Mouse (Mus musculus) embryonic stem cell, embryonic (primary cell): ENCODE results near the gene N4bp1.

Source experiments
- CTCF ChIA-PET, 4 experiments: fragments of 300-600 bp in 2 of 4; fragments of 350-600 bp in 2 of 4; sonication (Branson Sonifier 250); formaldehyde crosslinking; loops; one replicate each; lab custom pipeline; 2022; ENCODE audit warnings: inconsistent platforms in 2 of 4; lab: Charles Lee
- POLR2A ChIA-PET, 4 experiments: fragments of 300-600 bp in 2 of 4; fragments of 350-600 bp in 2 of 4; sonication (Branson Sonifier 250); formaldehyde crosslinking; loops; one replicate each; lab custom pipeline; 2022; ENCODE audit warnings: antibody characterized with exemption in 4 of 4, inconsistent platforms in 1 of 4; lab: Charles Lee

The N4bp1 gene

GRCm38 (mm10) chr8:86787891-86788420 lies 97.1 kb downstream of the N4bp1 start:
- ChIA-PET CTCF (interaction anchor here in 1 of 4 experiments (0.7 kb wide), 1 partner anchor 367 kb away, joined by 4 read pairs; no protein-coding TSS in a partner anchor), POLR2A (interaction anchor here in 2 of 4 experiments (1.0 to 3.1 kb wide), 3 partner anchors 12 to 30 kb away, joined by 5 to 7 read pairs (median 6); no protein-coding TSS in a partner anchor)

- POLR2A ChIA-PET: interaction anchor here in 3 of 4 experiments (0.5 to 3.1 kb wide), 9 partner anchors 10 to 1315 kb away, joined by 3 to 19 read pairs (median 4); partner anchors contain the start of genes Gm10638 (in 1 of the 3) and Siah1a (in 1 of the 3)
Measured at GRCm38 (mm10) chr8:86786498-86786897, 98.6 kb downstream of the N4bp1 start.

GRCm38 (mm10) chr8:86781094-86781493 lies 104.0 kb downstream of the N4bp1 start:
- CTCF ChIA-PET: interaction anchor here in 1 of 4 experiments (1.3 kb wide), 1 partner anchor 40 kb away, joined by 3 read pairs; no protein-coding TSS in a partner anchor
- POLR2A ChIA-PET: interaction anchor here in 3 of 4 experiments (0.5 to 1.8 kb wide), 4 partner anchors 16 to 40 kb away, joined by 3 to 9 read pairs (median 4); no protein-coding TSS in a partner anchor

More at GRCm38 (mm10) chr8:86786498-86786897, 98.6 kb downstream of the N4bp1 start:
- CTCF ChIA-PET: interaction anchor here in 1 of 4 experiments (0.6 kb wide), 1 partner anchor 8 kb away, joined by 3 read pairs; no protein-coding TSS in a partner anchor

- ChIA-PET POLR2A (interaction anchor here in 2 of 4 experiments (0.6 to 2.7 kb wide), 9 partner anchors 14 to 42 kb away, joined by 3 to 13 read pairs (median 4); partner anchors contain the start of genes Gm10638 (in 2 of the 2) and Siah1a (in 2 of the 2)), CTCF (interaction anchor here in 1 of 4 experiments (0.8 kb wide), 1 partner anchor 173 kb away, joined by 3 read pairs; no protein-coding TSS in a partner anchor)
Measured at GRCm38 (mm10) chr8:86779207-86779606, 105.9 kb downstream of the N4bp1 start.

GRCm38 (mm10) chr8:86769945-86770715 lies 114.9 kb downstream of the N4bp1 start:
- CTCF ChIA-PET: interaction anchor here in 1 of 4 experiments (1.1 kb wide), 1 partner anchor 138 kb away, joined by 5 read pairs; no protein-coding TSS in a partner anchor
- POLR2A ChIA-PET: interaction anchor here in 2 of 4 experiments (0.8 to 3.1 kb wide), 7 partner anchors 10 to 42 kb away, joined by 3 to 19 read pairs (median 4); partner anchors contain the start of genes Gm10638 (in 1 of the 2) and Siah1a (in 1 of the 2)

- POLR2A ChIA-PET: interaction anchor here in 2 of 4 experiments (0.6 to 4.3 kb wide), 4 partner anchors 11 to 289 kb away, joined by 3 to 29 read pairs (median 7); no protein-coding TSS in a partner anchor
- CTCF ChIA-PET: no interaction called here
Measured at GRCm38 (mm10) chr8:86768499-86768898, 116.6 kb downstream of the N4bp1 start.

- CTCF ChIA-PET: no interaction called here
- POLR2A ChIA-PET: interaction anchor here in 3 of 4 experiments (0.6 to 4.3 kb wide), 12 partner anchors 9 to 128 kb away, joined by 3 to 35 read pairs (median 6); partner anchors contain the start of genes Gm10638 (in 1 of the 3) and Siah1a (in 1 of the 3)
Measured at GRCm38 (mm10) chr8:86766548-86767211, 118.4 kb downstream of the N4bp1 start.

- CTCF ChIA-PET: interaction anchor here in 1 of 4 experiments (0.6 to 1.0 kb wide), 2 partner anchors 55 to 1153 kb away, joined by 3 read pairs; no protein-coding TSS in a partner anchor
- POLR2A ChIA-PET: interaction anchor here in 3 of 4 experiments (0.6 to 4.3 kb wide), 13 partner anchors 8 to 129 kb away, joined by 3 to 35 read pairs (median 8); partner anchors contain the start of genes Gm10638 (in 3 of the 3) and Siah1a (in 3 of the 3)
Measured at GRCm38 (mm10) chr8:86765669-86766068, 119.4 kb downstream of the N4bp1 start.

- CTCF ChIA-PET: interaction anchor here in 1 of 4 experiments (0.6 to 1.0 kb wide), 3 partner anchors 55 to 1154 kb away, joined by 3 read pairs; no protein-coding TSS in a partner anchor
- POLR2A ChIA-PET: interaction anchor here in 3 of 4 experiments (0.6 to 4.3 kb wide), 16 partner anchors 9 to 467 kb away, joined by 3 to 35 read pairs (median 6); partner anchors contain the start of genes Gm10638 (in 3 of the 3) and Siah1a (in 3 of the 3)
Measured at GRCm38 (mm10) chr8:86765155-86765554, 119.9 kb downstream of the N4bp1 start.

GRCm38 (mm10) chr8:86762806-86763205 lies 122.3 kb downstream of the N4bp1 start:
- POLR2A ChIA-PET: interaction anchor here in 1 of 4 experiments (0.6 to 4.4 kb wide), 3 partner anchors 13 to 147 kb away, joined by 3 to 20 read pairs (median 12); partner anchors contain the start of genes Gm10638 and Siah1a
- CTCF ChIA-PET: no interaction called here

- POLR2A ChIA-PET: interaction anchor here in 2 of 4 experiments (1.0 to 4.4 kb wide), 7 partner anchors 10 to 142 kb away, joined by 3 to 20 read pairs (median 6); partner anchors contain the start of genes Gm10638 (in 1 of the 2) and Siah1a (in 1 of the 2)
- CTCF ChIA-PET: interaction anchor here in 1 of 4 experiments (1.1 kb wide), 1 partner anchor 148 kb away, joined by 3 read pairs; no protein-coding TSS in a partner anchor
Measured at GRCm38 (mm10) chr8:86760746-86761145, 124.3 kb downstream of the N4bp1 start.

GRCm38 (mm10) chr8:86759090-86759491 lies 126.0 kb downstream of the N4bp1 start:
- CTCF ChIA-PET: interaction anchor here in 1 of 4 experiments (0.6 kb wide), 1 partner anchor 143 kb away, joined by 8 read pairs; no protein-coding TSS in a partner anchor
- POLR2A ChIA-PET: interaction anchor here in 2 of 4 experiments (1.1 to 4.4 kb wide), 4 partner anchors 12 to 84 kb away, joined by 3 to 20 read pairs (median 6); no protein-coding TSS in a partner anchor

- ChIA-PET POLR2A (interaction anchor here in 2 of 4 experiments (1.1 to 4.4 kb wide), 3 partner anchors 12 to 84 kb away, joined by 3 to 20 read pairs (median 10); no protein-coding TSS in a partner anchor), CTCF (no interaction called here)
Measured at GRCm38 (mm10) chr8:86758651-86759050, 126.4 kb downstream of the N4bp1 start.
